In the genomic region with DNA sequence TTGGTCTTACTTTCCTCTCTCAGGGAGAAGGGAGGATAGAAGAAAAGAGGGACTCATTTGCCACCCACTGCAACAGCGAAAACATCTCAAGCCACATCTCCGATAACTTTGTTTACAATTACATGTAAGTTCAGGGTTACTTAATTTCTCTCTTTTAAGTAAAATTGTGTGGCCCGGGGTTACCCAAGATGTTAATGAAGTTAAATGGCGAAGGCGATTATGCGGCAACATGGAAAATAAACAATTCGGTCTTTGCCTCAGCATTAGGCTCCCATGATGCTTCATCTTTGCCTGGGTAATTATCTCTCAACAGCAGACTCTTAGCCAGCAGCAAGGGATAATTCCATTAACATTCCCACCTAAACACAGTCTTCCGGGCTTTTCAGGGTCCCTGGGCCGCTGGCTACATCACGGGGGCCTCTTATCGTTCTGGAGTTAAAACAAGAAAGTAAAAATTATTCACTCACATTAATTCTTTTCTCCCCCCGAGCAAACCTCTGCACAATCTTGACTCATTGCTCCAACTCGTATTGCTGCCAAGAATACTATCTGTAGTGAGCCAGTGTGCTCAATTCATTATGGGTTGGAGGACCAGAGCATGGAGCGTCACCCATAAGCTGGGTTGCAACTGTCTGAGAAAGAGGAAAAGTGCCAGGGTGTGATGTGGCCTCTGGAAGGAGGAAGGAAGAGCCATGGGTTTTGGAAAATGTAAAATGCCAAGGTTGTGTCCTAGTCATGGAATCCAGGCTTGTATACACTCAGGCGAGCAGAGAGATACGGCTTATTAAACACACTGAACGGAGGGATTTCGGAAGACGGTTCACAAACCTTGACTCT, we compare ENCODE assay signal across 11 mouse cellular contexts.
DNase-seq lines count a peak whose midpoint lies in the region; ATAC-seq lines count a peak whose summit lies in the region.
"Had no signal": no experiment of that assay in that cellular context is flagged by ENCODE, and none has a peak within 500 bp of the region (broad histone marks: within the 10 kb centered on the region; RNA-seq: fewer than 3 reads in every experiment).

No protein-coding gene starts in this region.

- 0 out of 2 replicates have a peak, but pooled peaks cover 3% of the 10 kb centered on the region for H3K9me3 ChIP-seq in hindbrain, embryonic 10.5 days
- no peaks in the 10 kb centered on the region for H3K9me3 ChIP-seq in hindbrain, embryonic 13.5 days
- H3K9me3 ChIP-seq in limb, embryonic 10.5 days (replicated peaks) = no peaks in the 10 kb centered on the region
- H3K9me3 ChIP-seq: forebrain, embryonic 13.5 days; limb, embryonic 13.5 days had no signal

- H3K9ac ChIP-seq in hindbrain, embryonic 13.5 days = no peak overlapping the region
- H3K9ac ChIP-seq: forebrain, embryonic 13.5 days; limb, embryonic 13.5 days had no signal

- peaks cover 30% of the 10 kb centered on the region for H3K4me1 ChIP-seq in hindbrain, embryonic 10.5 days (replicated peaks)
- peaks cover 8% of the 10 kb centered on the region for H3K4me1 ChIP-seq in hindbrain, embryonic 13.5 days (replicated peaks)
- peaks cover 55% of the 10 kb centered on the region for H3K4me1 ChIP-seq in limb, embryonic 10.5 days

- no peak overlapping the region for H3K4me2 ChIP-seq in hindbrain, embryonic 13.5 days
- H3K4me2 ChIP-seq: forebrain, embryonic 13.5 days; limb, embryonic 13.5 days had no signal

- 92% methylated on average over 19 of the region's 19 CpGs for WGBS in hindbrain, embryonic 10.5 days
- WGBS in hindbrain, embryonic 13.5 days = 84% methylated on average over 19 of the region's 19 CpGs
- 89% methylated on average over 19 of the region's 19 CpGs for WGBS in limb, embryonic 10.5 days

- no peaks in the 10 kb centered on the region for H3K27me3 ChIP-seq in hindbrain, embryonic 10.5 days (ENCODE audit: insufficient read depth, poor library complexity, severe bottlenecking)
- no peaks in the 10 kb centered on the region for H3K27me3 ChIP-seq in hindbrain, embryonic 13.5 days
- no peaks in the 10 kb centered on the region for H3K27me3 ChIP-seq in limb, embryonic 10.5 days (ENCODE audit: low read depth, poor library complexity, severe bottlenecking)
- H3K27me3 ChIP-seq: forebrain, embryonic 13.5 days; limb, embryonic 13.5 days had no signal

- 0 out of 2 replicates have a peak overlapping the region, but pooled peaks have one; percentile 41 for H3K27ac ChIP-seq in hindbrain, embryonic 10.5 days
- no peak overlapping the region for H3K27ac ChIP-seq in hindbrain, embryonic 13.5 days
- 0 out of 2 replicates have a peak overlapping the region, but pooled peaks have one; percentile 10 for H3K27ac ChIP-seq in limb, embryonic 10.5 days
- H3K27ac ChIP-seq: forebrain, embryonic 13.5 days; limb, embryonic 13.5 days had no signal

- ATAC-seq in hindbrain, embryonic 13.5 days (ENCODE audit: low FRiP score) = no peak
- ATAC-seq: forebrain, embryonic 13.5 days had no signal

- no peaks in the 10 kb centered on the region for H3K36me3 ChIP-seq in hindbrain, embryonic 10.5 days
- H3K36me3 ChIP-seq in hindbrain, embryonic 13.5 days = no peaks in the 10 kb centered on the region
- no peaks in the 10 kb centered on the region for H3K36me3 ChIP-seq in limb, embryonic 10.5 days
- H3K36me3 ChIP-seq: limb, embryonic 13.5 days had no signal

- no peak for DNase-seq in hindbrain, embryonic 10.5 days (ENCODE audit: low spot score)
- DNase-seq in retina, postnatal 1 day = peak; percentile 20
- no peak for DNase-seq in retina, embryonic 14.5 days (ENCODE audit: low spot score)
- no peak for DNase-seq in limb, embryonic 10.5 days (ENCODE audit: low spot score)
- DNase-seq in cerebellum, postnatal 14 days = no peak
- no peak for DNase-seq in right cerebral cortex, postnatal 10 days (ENCODE audit: low spot score in 2 of 2)
- no peak for DNase-seq in frontal cortex, postnatal 14 days (ENCODE audit: low spot score in 2 of 2)
- DNase-seq: thymus, postnatal 36 days had no signal

- no peak overlapping the region for H3K4me3 ChIP-seq in hindbrain, embryonic 10.5 days
- no peak overlapping the region for H3K4me3 ChIP-seq in hindbrain, embryonic 13.5 days
- H3K4me3 ChIP-seq in limb, embryonic 10.5 days = no peak overlapping the region
- H3K4me3 ChIP-seq: forebrain, embryonic 13.5 days; limb, embryonic 13.5 days had no signal
